Mouse (Mus musculus) spleen, postnatal 4 days (tissue): Measurements from ENCODE around the gene Cym.

ENCODE experiments used
- DNase-seq, 2 experiments: peaks; one replicate each; pipeline ENCODE4 v3.0.0; 2022; ENCODE audit warnings: low spot score in 2 of 2

The Cym gene

DNA sequence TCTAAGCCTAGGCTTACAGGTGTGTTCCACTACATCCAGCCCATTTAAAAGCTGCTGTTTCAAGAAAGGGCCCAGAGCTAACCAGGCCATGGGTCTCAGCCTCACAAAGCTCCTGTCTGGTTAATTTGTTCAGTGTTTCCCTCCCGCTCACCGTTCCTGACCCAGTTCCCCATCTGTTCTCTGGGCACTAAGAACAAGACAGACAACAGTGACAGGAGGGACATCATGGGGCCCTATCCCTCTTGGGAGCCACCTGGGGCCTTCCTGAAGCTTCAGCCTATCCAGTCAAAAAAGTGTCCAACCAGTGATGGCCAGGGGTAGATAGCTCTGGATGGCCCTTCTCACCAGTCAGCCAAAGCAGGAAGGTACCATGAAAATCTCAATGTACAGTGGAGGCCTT, 58.8 kb downstream of the Cym start:
- DNase-seq: no peak
